Mouse (Mus musculus): ENCODE measurements at regions not wholly inside any gene's neighbourhood (a gene's known extent, or its start where the extent isn't known, plus 50 kb on each side); places are given as distances from the start of the nearest gene placed in this dataset.

- Histone ChIP-seq H3K4me1 (no peaks in the 10 kb centered on the region), H3K4me3 (no peak overlapping the region), H3K9ac (no peak overlapping the region), H3K4me2 (no peak overlapping the region), H3K27ac (no peak overlapping the region), H3K36me3 (replicated peaks) (no peaks in the 10 kb centered on the region), H3K27me3 (replicated peaks) (no peaks in the 10 kb centered on the region), H3K9me3 (no peaks in the 10 kb centered on the region)
- 97% methylated on average over 4 of the region's 4 CpGs for WGBS
- no peak for ATAC-seq (replicated peaks)
These were observed 157.7 kb upstream of the Nr2f2 start for GRCm38 (mm10) chr7:70524251-70524650.

GRCm38 (mm10) chr7:70516741-70517140 is 150.2 kb upstream of the Nr2f2 start:
- Histone ChIP-seq H3K27me3 (replicated peaks) (no peaks in the 10 kb centered on the region), H3K36me3 (replicated peaks) (no peaks in the 10 kb centered on the region), H3K4me1 (peaks cover 4% of the 10 kb centered on the region; the same call in 1 of the 2 replicates), H3K4me2 (no peak overlapping the region), H3K9me3 (no peaks in the 10 kb centered on the region), H3K9ac (no peak overlapping the region), H3K27ac (no peak overlapping the region), H3K4me3 (no peak overlapping the region)
- ATAC-seq (replicated peaks), result no peak
- 56% methylated on average over 3 of the region's 3 CpGs for WGBS

- WGBS, result 35% methylated on average over 8 of the region's 8 CpGs
- no peaks in the 10 kb centered on the region for H3K27me3 ChIP-seq (replicated peaks)
These were observed 148.9 kb upstream of the Nr2f2 start for GRCm38 (mm10) chr7:70515341-70515851.

GRCm38 (mm10) chr7:70514666-70515065 is 148.1 kb upstream of the Nr2f2 start:
- Histone ChIP-seq H3K36me3 (replicated peaks) (no peaks in the 10 kb centered on the region), H3K27ac (no peak overlapping the region), H3K9ac (no peak overlapping the region), H3K4me2 (no peak overlapping the region), H3K4me1 (peaks cover 4% of the 10 kb centered on the region; the same call in 1 of the 2 replicates), H3K9me3 (no peaks in the 10 kb centered on the region), H3K4me3 (no peak overlapping the region), H3K27me3 (replicated peaks) (no peaks in the 10 kb centered on the region)
- no peak for ATAC-seq (replicated peaks)
- WGBS, result 6% methylated on average over 6 of the region's 6 CpGs

More at GRCm38 (mm10) chr7:70515341-70515851, 148.9 kb upstream of the Nr2f2 start:
- Histone ChIP-seq H3K4me2 (no peak overlapping the region), H3K27ac (no peak overlapping the region), H3K9ac (no peak overlapping the region), H3K4me3 (no peak overlapping the region), H3K4me1 (peaks cover 4% of the 10 kb centered on the region; the same call in 1 of the 2 replicates), H3K9me3 (no peaks in the 10 kb centered on the region), H3K36me3 (replicated peaks) (no peaks in the 10 kb centered on the region)
- no peak for ATAC-seq (replicated peaks)

GRCm38 (mm10) chr7:70512354-70512753 is 145.8 kb upstream of the Nr2f2 start:
- WGBS, result 90% methylated on average over 6 of the region's 6 CpGs
- Histone ChIP-seq H3K4me2 (no peak overlapping the region), H3K9me3 (no peaks in the 10 kb centered on the region), H3K36me3 (replicated peaks) (no peaks in the 10 kb centered on the region), H3K4me3 (no peak overlapping the region), H3K27me3 (replicated peaks) (no peaks in the 10 kb centered on the region), H3K27ac (no peak overlapping the region), H3K4me1 (peaks cover 4% of the 10 kb centered on the region; the same call in 1 of the 2 replicates), H3K9ac (no peak overlapping the region)
- ATAC-seq (replicated peaks), result no peak

GRCm38 (mm10) chr7:70505671-70506181 is 139.2 kb upstream of the Nr2f2 start:
- 26% methylated on average over 7 of the region's 7 CpGs for WGBS
- no peaks in the 10 kb centered on the region for H3K9me3 ChIP-seq
- no peak overlapping the region for H3K4me3 ChIP-seq
- no peak overlapping the region for H3K27ac ChIP-seq
- H3K36me3 ChIP-seq (replicated peaks), result no peaks in the 10 kb centered on the region
- H3K27me3 ChIP-seq (replicated peaks), result no peaks in the 10 kb centered on the region
- H3K4me1 ChIP-seq, result no peaks in the 10 kb centered on the region
- no peak overlapping the region for H3K9ac ChIP-seq
- no peak for ATAC-seq (replicated peaks)
- H3K4me2 ChIP-seq, result no peak overlapping the region

GRCm38 (mm10) chr7:70501821-70502220 is 135.3 kb upstream of the Nr2f2 start:
- 89% methylated on average over 4 of the region's 4 CpGs for WGBS
- ATAC-seq (replicated peaks), result no peak
- H3K36me3 ChIP-seq (replicated peaks), result no peaks in the 10 kb centered on the region

GRCm38 (mm10) chr7:70496541-70497154 is 130.1 kb upstream of the Nr2f2 start:
- ATAC-seq (replicated peaks), result no peak
- WGBS, result 55% methylated on average over 8 of the region's 8 CpGs
- Histone ChIP-seq H3K4me2 (no peak overlapping the region), H3K4me1 (no peaks in the 10 kb centered on the region), H3K27me3 (replicated peaks) (no peaks in the 10 kb centered on the region), H3K36me3 (replicated peaks) (no peaks in the 10 kb centered on the region), H3K4me3 (no peak overlapping the region), H3K27ac (no peak overlapping the region), H3K9ac (no peak overlapping the region), H3K9me3 (no peaks in the 10 kb centered on the region)

More at GRCm38 (mm10) chr7:70501821-70502220, 135.3 kb upstream of the Nr2f2 start:
- Histone ChIP-seq H3K9me3 (no peaks in the 10 kb centered on the region), H3K4me2 (no peak overlapping the region), H3K4me3 (no peak overlapping the region), H3K27me3 (replicated peaks) (no peaks in the 10 kb centered on the region), H3K4me1 (no peaks in the 10 kb centered on the region), H3K27ac (no peak overlapping the region), H3K9ac (no peak overlapping the region)

GRCm38 (mm10) chr7:70484201-70484600 is 117.7 kb upstream of the Nr2f2 start:
- Histone ChIP-seq H3K36me3 (replicated peaks) (no peaks in the 10 kb centered on the region), H3K4me2 (no peak overlapping the region), H3K4me3 (no peak overlapping the region), H3K4me1 (no peaks in the 10 kb centered on the region), H3K27ac (no peak overlapping the region), H3K27me3 (replicated peaks) (no peaks in the 10 kb centered on the region), H3K9ac (no peak overlapping the region), H3K9me3 (no peaks in the 10 kb centered on the region)
- no peak for ATAC-seq (replicated peaks)
- WGBS, result 84% methylated on average over 2 of the region's 2 CpGs

- H3K4me1 ChIP-seq, result no peaks in the 10 kb centered on the region
- H3K27me3 ChIP-seq (replicated peaks), result no peaks in the 10 kb centered on the region
- no peak overlapping the region for H3K4me3 ChIP-seq
- no peak overlapping the region for H3K4me2 ChIP-seq
- no peak overlapping the region for H3K9ac ChIP-seq
- no peaks in the 10 kb centered on the region for H3K9me3 ChIP-seq
- H3K27ac ChIP-seq, result no peak overlapping the region
- ATAC-seq (replicated peaks), result no peak
- WGBS, result 88% methylated on average over 3 of the region's 3 CpGs
- H3K36me3 ChIP-seq (replicated peaks), result no peaks in the 10 kb centered on the region
These were observed 117.0 kb upstream of the Nr2f2 start for GRCm38 (mm10) chr7:70483536-70483935.

GRCm38 (mm10) chr7:70481880-70482279 is 115.3 kb upstream of the Nr2f2 start:
- Histone ChIP-seq H3K36me3 (replicated peaks) (no peaks in the 10 kb centered on the region), H3K4me3 (no peak overlapping the region), H3K4me1 (no peaks in the 10 kb centered on the region), H3K27me3 (replicated peaks) (no peaks in the 10 kb centered on the region), H3K9me3 (no peaks in the 10 kb centered on the region), H3K9ac (no peak overlapping the region), H3K4me2 (no peak overlapping the region), H3K27ac (no peak overlapping the region)
- WGBS, result 91% methylated on average over 10 of the region's 10 CpGs
- no peak for ATAC-seq (replicated peaks)

- H3K4me1 ChIP-seq, result no peaks in the 10 kb centered on the region
- H3K36me3 ChIP-seq (replicated peaks), result no peaks in the 10 kb centered on the region
- H3K9me3 ChIP-seq, result no peaks in the 10 kb centered on the region
- no peak overlapping the region for H3K4me3 ChIP-seq
- WGBS, result 86% methylated on average over 4 of the region's 4 CpGs
- H3K27me3 ChIP-seq (replicated peaks), result no peaks in the 10 kb centered on the region
- H3K9ac ChIP-seq, result no peak overlapping the region
- no peak for ATAC-seq (replicated peaks)
- H3K4me2 ChIP-seq, result no peak overlapping the region
- H3K27ac ChIP-seq, result no peak overlapping the region
These were observed 106.3 kb upstream of the Nr2f2 start for GRCm38 (mm10) chr7:70472786-70473185.

- Histone ChIP-seq H3K36me3 (replicated peaks) (no peaks in the 10 kb centered on the region), H3K4me3 (no peak overlapping the region), H3K9ac (no peak overlapping the region), H3K4me1 (no peaks in the 10 kb centered on the region), H3K4me2 (no peak overlapping the region), H3K9me3 (no peaks in the 10 kb centered on the region), H3K27ac (no peak overlapping the region), H3K27me3 (replicated peaks) (no peaks in the 10 kb centered on the region)
- WGBS, result 94% methylated on average over 2 of the region's 2 CpGs
- no peak for ATAC-seq (replicated peaks)
These were observed 104.0 kb upstream of the Nr2f2 start for GRCm38 (mm10) chr7:70470557-70470956.

Measured in midbrain, embryonic 15.5 days (tissue).